In genomic region chr9:56271326-56272246, GRCm38 (mm10) we compare ENCODE assay signal across 19 mouse cellular contexts.
DNase-seq lines count a peak whose midpoint lies in the region; ATAC-seq and TF ChIP-seq lines count a peak whose summit lies in the region.
"Had no signal": no experiment of that assay in that cellular context is flagged by ENCODE, and none has a peak within 500 bp of the region (broad histone marks: within the 10 kb centered on the region; RNA-seq: fewer than 3 reads in every experiment).

No protein-coding gene starts in this region.

- H3K36me3 ChIP-seq in neural tube, embryonic 12.5 days = no peaks in the 10 kb centered on the region
- H3K36me3 ChIP-seq in hindbrain, embryonic 12.5 days = no peaks in the 10 kb centered on the region
- no peaks in the 10 kb centered on the region for H3K36me3 ChIP-seq in intestine, postnatal 0 days (ENCODE audit: control insufficient read depth, insufficient read depth)
- H3K36me3 ChIP-seq in liver, embryonic 12.5 days = no peaks in the 10 kb centered on the region
- H3K36me3 ChIP-seq in kidney, adult 2 months (ENCODE audit: control insufficient read depth, insufficient read depth, low read length) = no peaks in the 10 kb centered on the region
- H3K36me3 ChIP-seq: embryonic facial prominence, embryonic 15.5 days; limb, embryonic 15.5 days; stomach, embryonic 15.5 days had no signal

- 0 out of 2 replicates have a peak, but pooled peaks cover under 1% of the 10 kb centered on the region for H3K9me3 ChIP-seq in neural tube, embryonic 12.5 days
- H3K9me3 ChIP-seq in hindbrain, embryonic 12.5 days (replicated peaks) = no peaks in the 10 kb centered on the region
- H3K9me3 ChIP-seq in intestine, postnatal 0 days (ENCODE audit: control insufficient read depth) = no peaks in the 10 kb centered on the region
- no peaks in the 10 kb centered on the region for H3K9me3 ChIP-seq in liver, embryonic 12.5 days (replicated peaks)
- H3K9me3 ChIP-seq: embryonic facial prominence, embryonic 15.5 days; limb, embryonic 15.5 days; stomach, embryonic 15.5 days had no signal

- H3K4me2 ChIP-seq in neural tube, embryonic 12.5 days (replicated peaks) = peak overlapping the region; percentile 33
- 0 out of 2 replicates have a peak overlapping the region, but pooled peaks have one; percentile 4 for H3K4me2 ChIP-seq in hindbrain, embryonic 12.5 days (replicated peaks)
- peak overlapping the region; percentile 56 for H3K4me2 ChIP-seq in intestine, postnatal 0 days (replicated peaks; ENCODE audit: low read depth)
- H3K4me2 ChIP-seq in liver, embryonic 12.5 days = no peak overlapping the region
- H3K4me2 ChIP-seq: embryonic facial prominence, embryonic 15.5 days; heart, embryonic 11.5 days; limb, embryonic 15.5 days; stomach, embryonic 15.5 days had no signal

- TF ChIP-seq POLR2A in kidney, adult 2 months (IDR thresholded peaks at IDR 0.05; ENCODE audit: low read depth, low read length) = no peak

- no peak for TF ChIP-seq CTCF in intestine, postnatal 0 days (IDR thresholded peaks at IDR 0.05; ENCODE audit: low read depth)
- TF ChIP-seq CTCF in kidney, adult 2 months (conservative IDR thresholded peaks at IDR 0.05; ENCODE audit: insufficient read depth, insufficient read length, low read depth, low read length) = no peak

- no peaks in the 10 kb centered on the region; the same call in 1 of the 2 replicates for H3K4me1 ChIP-seq in neural tube, embryonic 12.5 days
- 0 out of 2 replicates have a peak, but pooled peaks cover 7% of the 10 kb centered on the region for H3K4me1 ChIP-seq in hindbrain, embryonic 12.5 days
- H3K4me1 ChIP-seq in intestine, postnatal 0 days (replicated peaks; ENCODE audit: control insufficient read depth, insufficient read depth, low read length) = no peaks in the 10 kb centered on the region; the same call in none of the 2 replicates
- H3K4me1 ChIP-seq in liver, embryonic 12.5 days = peaks cover 4% of the 10 kb centered on the region; the same call in 1 of the 2 replicates
- no peaks in the 10 kb centered on the region for H3K4me1 ChIP-seq in kidney, adult 2 months (ENCODE audit: control insufficient read depth, insufficient read depth, low read length)
- H3K4me1 ChIP-seq: embryonic facial prominence, embryonic 15.5 days; limb, embryonic 15.5 days; stomach, embryonic 15.5 days had no signal

- H3K4me3 ChIP-seq in neural tube, embryonic 12.5 days = no peak overlapping the region
- no peak overlapping the region for H3K4me3 ChIP-seq in hindbrain, embryonic 12.5 days
- peak overlapping the region; percentile 16 for H3K4me3 ChIP-seq in intestine, postnatal 0 days (ENCODE audit: low read depth, low read length)
- no peak overlapping the region for H3K4me3 ChIP-seq in liver, embryonic 12.5 days
- H3K4me3 ChIP-seq in kidney, adult 2 months (ENCODE audit: insufficient read depth, low read depth, low read length) = no peak overlapping the region
- H3K4me3 ChIP-seq: embryonic facial prominence, embryonic 15.5 days; limb, embryonic 15.5 days; myocyte; stomach, embryonic 15.5 days had no signal

- no peak for ATAC-seq in neural tube, embryonic 12.5 days (ENCODE audit: low FRiP score, low read depth)
- ATAC-seq in hindbrain, embryonic 12.5 days (ENCODE audit: low FRiP score) = no peak
- ATAC-seq in intestine, postnatal 0 days = peak; percentile 82
- no peak for ATAC-seq in liver, embryonic 12.5 days

- H3K9ac ChIP-seq in neural tube, embryonic 12.5 days = no peak overlapping the region
- no peak overlapping the region for H3K9ac ChIP-seq in hindbrain, embryonic 12.5 days
- no peak overlapping the region for H3K9ac ChIP-seq in intestine, postnatal 0 days (ENCODE audit: low read depth, low read length)
- H3K9ac ChIP-seq in liver, embryonic 12.5 days = no peak overlapping the region
- H3K9ac ChIP-seq: embryonic facial prominence, embryonic 15.5 days; limb, embryonic 15.5 days; stomach, embryonic 15.5 days had no signal

- 72% methylated on average over 21 of the region's 21 CpGs for WGBS in neural tube, embryonic 12.5 days
- WGBS in hindbrain, embryonic 12.5 days = 68% methylated on average over 21 of the region's 21 CpGs
- 65% methylated on average over 21 of the region's 21 CpGs for WGBS in intestine, postnatal 0 days
- 77% methylated on average over 21 of the region's 21 CpGs for WGBS in liver, embryonic 12.5 days (ENCODE audit: insufficient replicate concordance)
- WGBS in kidney, adult 2 months = 87% methylated on average over 21 of the region's 21 CpGs

- H3K27me3 ChIP-seq in neural tube, embryonic 12.5 days (replicated peaks) = no peaks in the 10 kb centered on the region
- no peaks in the 10 kb centered on the region for H3K27me3 ChIP-seq in hindbrain, embryonic 12.5 days
- H3K27me3 ChIP-seq in intestine, postnatal 0 days (replicated peaks; ENCODE audit: control insufficient read depth, insufficient read depth, low read length) = no peaks in the 10 kb centered on the region
- no peaks in the 10 kb centered on the region for H3K27me3 ChIP-seq in liver, embryonic 12.5 days (replicated peaks)
- no peaks in the 10 kb centered on the region for H3K27me3 ChIP-seq in kidney, adult 2 months (replicated peaks; ENCODE audit: control insufficient read depth, insufficient read depth, low read length)
- H3K27me3 ChIP-seq: embryonic facial prominence, embryonic 15.5 days; limb, embryonic 15.5 days; stomach, embryonic 15.5 days had no signal

- peak overlapping the region; percentile 0; the same call in 1 of the 2 replicates for H3K27ac ChIP-seq in neural tube, embryonic 12.5 days
- peak overlapping the region; percentile 40; the same call in 1 of the 2 replicates for H3K27ac ChIP-seq in hindbrain, embryonic 12.5 days
- H3K27ac ChIP-seq in intestine, postnatal 0 days (ENCODE audit: low read depth, low read length) = peak overlapping the region; percentile 30; the same call in 1 of the 2 replicates
- no peak overlapping the region for H3K27ac ChIP-seq in liver, embryonic 12.5 days
- H3K27ac ChIP-seq in kidney, adult 2 months (ENCODE audit: insufficient read depth, low read depth, low read length) = no peak overlapping the region
- H3K27ac ChIP-seq: embryonic facial prominence, embryonic 15.5 days; limb, embryonic 15.5 days; stomach, embryonic 15.5 days had no signal

- DNase-seq in neural tube, embryonic 10.5 days (ENCODE audit: extremely low spot score, low spot score) = no peak
- peak; percentile 10 for DNase-seq in retina, postnatal 1 day
- DNase-seq in gastrocnemius, adult 18-20 months (ENCODE audit: low spot score) = no peak
- DNase-seq in kidney, adult 2 months = no peak
- DNase-seq: adrenal gland, adult 2 months; cerebellum, adult 9-10 months; gastrocnemius, postnatal 36 days; heart, postnatal 4 days; layer of hippocampus, adult 9-11 months; lung, adult 2 months had no signal

Comparison
In these comparisons a context has a peak if more than half of its experiments do, and no peak if none do; other contexts are left out.
1. H3K27ac ChIP-seq: peak in neural tube, embryonic 12.5 days (single experiment), hindbrain, embryonic 12.5 days (single experiment) and intestine, postnatal 0 days (single experiment); none in liver, embryonic 12.5 days (single experiment) and kidney, adult 2 months (single experiment).